Mouse (Mus musculus): Measurements from ENCODE around the gene Cradd. TPM values are rescaled to one million over a fixed set of nuclear protein-coding genes. Genes with fewer than 3 reads are reported as not detected.

Gene Cradd
- polyA plus RNA-seq (2017; shearing (Covaris generic)): 10 to 100 TPM; 23.7 to 29.3 TPM

DNA sequence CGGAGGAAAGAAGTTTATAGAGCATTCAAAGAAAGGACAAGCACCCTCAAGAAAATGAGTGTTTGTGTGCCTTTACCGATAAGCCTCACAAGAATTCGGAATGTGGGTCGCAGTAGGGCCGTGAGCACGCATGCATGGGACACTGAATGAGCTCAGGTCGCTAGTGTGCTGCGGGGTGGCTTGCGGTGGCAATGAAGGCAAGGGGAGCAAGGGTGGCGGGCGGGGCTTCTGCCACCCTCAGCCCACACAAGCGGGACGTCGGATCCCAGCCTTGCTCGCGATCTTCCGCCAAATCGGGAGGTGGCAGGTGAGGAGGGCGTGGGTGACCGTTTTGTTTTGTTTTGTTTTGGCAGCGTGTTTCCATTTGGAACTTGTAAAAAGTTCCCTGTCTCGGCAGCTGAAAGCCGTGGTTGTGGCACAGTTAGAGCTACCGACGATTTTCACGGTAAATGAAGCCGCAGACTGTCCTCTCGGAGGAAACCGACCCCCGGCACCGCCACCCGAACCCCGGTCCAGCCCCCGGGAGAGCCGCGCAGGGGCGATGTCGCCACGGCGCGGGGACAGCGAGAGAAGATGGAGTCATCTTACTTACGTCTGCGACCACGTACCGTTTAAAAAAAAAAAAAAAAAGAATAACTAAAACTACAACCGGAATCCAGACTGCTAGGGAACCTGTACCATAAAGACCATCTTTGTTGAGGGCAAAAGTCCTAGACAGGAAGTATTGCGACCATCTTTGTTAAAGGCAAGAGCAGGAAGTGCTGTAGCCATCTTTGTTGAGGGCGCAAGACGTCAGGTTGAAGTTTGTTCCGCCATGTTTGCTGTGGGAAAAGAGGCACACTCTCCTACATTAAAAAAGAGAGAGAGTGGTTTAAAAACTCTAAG lies at the start of gene Cradd:
Gene Cradd, minus strand, starts transcription at position 741 of the 885 bp plus-strand sequence.

Other genes with a start within 250 kb of the Cradd start
- 100 to 1,000 TPM in 1 of 2 experiments, 10 to 100 TPM in 1; 97.2 to 228 TPM for gene Socs2, start 93.0 kb upstream of the Cradd start, polyA plus RNA-seq (2017; shearing (Covaris generic))
- 100 to 1,000 TPM; 130 to 144 TPM for gene Mrpl42, start 177.8 kb upstream of the Cradd start, polyA plus RNA-seq (2017; shearing (Covaris generic))
- gene Ube2n, start 191.0 kb upstream of the Cradd start, polyA plus RNA-seq (2017; shearing (Covaris generic)): 100 to 1,000 TPM; 325 to 358 TPM
- gene Nudt4, start 240.0 kb upstream of the Cradd start, polyA plus RNA-seq (2017; shearing (Covaris generic)): 10 to 100 TPM; 41.3 to 49.8 TPM